Mouse (Mus musculus): Measurements from ENCODE around the gene Wdpcp. TPM values are rescaled to one million over a fixed set of nuclear protein-coding genes. Genes with fewer than 3 reads are reported as not detected.

Gene Wdpcp
- polyA plus RNA-seq, 1 experiment from 2014 or later, result 19.3 TPM

- ATAC-seq (no peak), DNase-seq (ENCODE audit: low read depth, low spot score) (no peak)
- no peaks in the 10 kb centered on the region for H3K27me3 ChIP-seq
- CTCF ChIA-PET, result interaction anchor here (1.7 kb wide), 1 partner anchor 9 kb away, joined by 3 read pairs; no protein-coding TSS in a partner anchor
- in situ Hi-C loops (cut with MboI; ENCODE audit: low pct_unique_long_range_greater_than_20kb), result no loop called here
- POLR2A ChIA-PET, result no interaction called here
- no peak for TF ChIP-seq CTCF (IDR thresholded peaks at IDR 0.05)
These were observed 303.0 kb downstream of the Wdpcp start for GRCm38 (mm10) chr11:21875077-21875476.

DNA sequence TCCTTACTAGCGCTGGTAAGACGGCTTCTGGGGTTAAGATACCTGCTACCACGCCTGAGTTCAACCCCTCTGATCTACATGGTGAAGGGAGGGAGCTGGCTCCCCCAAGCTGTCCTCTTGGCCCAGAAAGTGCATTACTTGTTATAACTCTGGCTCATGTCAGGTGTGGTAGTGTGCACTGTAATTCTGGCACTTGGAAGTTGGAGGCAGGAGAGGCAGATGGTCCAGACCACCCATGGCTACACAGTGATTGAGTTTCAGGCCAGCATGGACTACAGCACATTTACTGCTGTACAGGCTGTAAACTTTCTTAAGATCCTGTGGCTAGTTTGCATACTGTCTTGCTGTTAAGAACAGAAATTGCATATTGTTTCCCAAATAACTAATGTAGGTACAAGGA, 322.7 kb downstream of the Wdpcp start:
- TF ChIP-seq CTCF (IDR thresholded peaks at IDR 0.05), result no peak
- DNase-seq (ENCODE audit: low read depth, low spot score) (no peak), ATAC-seq (no peak)
- ChIA-PET CTCF (no interaction called here), POLR2A (no interaction called here)
- H3K27me3 ChIP-seq, result no peaks in the 10 kb centered on the region
- in situ Hi-C loops (cut with MboI; ENCODE audit: low pct_unique_long_range_greater_than_20kb), result no loop called here

- ChIA-PET POLR2A (no interaction called here), CTCF (no interaction called here)
- no peak for DNase-seq (ENCODE audit: low read depth, low spot score)
- ATAC-seq, result no peak
- in situ Hi-C loops (cut with MboI; ENCODE audit: low pct_unique_long_range_greater_than_20kb), result no loop called here
- no peak for TF ChIP-seq CTCF (IDR thresholded peaks at IDR 0.05)
- H3K27me3 ChIP-seq, result peaks cover 3% of the 10 kb centered on the region
These were observed 350.5 kb downstream of the Wdpcp start for GRCm38 (mm10) chr11:21922531-21922930.

Other genes starting within 250 kb of the Wdpcp start
- gene Ugp2, start 201.0 kb upstream of the Wdpcp start, polyA plus RNA-seq (2021), result 85.2 TPM
- 739 TPM for gene Mdh1, start 132 bp downstream of the Wdpcp start, polyA plus RNA-seq (2021)